Mouse (Mus musculus): Measurements from ENCODE around the gene Uap1l1.

The Uap1l1 gene

DNA sequence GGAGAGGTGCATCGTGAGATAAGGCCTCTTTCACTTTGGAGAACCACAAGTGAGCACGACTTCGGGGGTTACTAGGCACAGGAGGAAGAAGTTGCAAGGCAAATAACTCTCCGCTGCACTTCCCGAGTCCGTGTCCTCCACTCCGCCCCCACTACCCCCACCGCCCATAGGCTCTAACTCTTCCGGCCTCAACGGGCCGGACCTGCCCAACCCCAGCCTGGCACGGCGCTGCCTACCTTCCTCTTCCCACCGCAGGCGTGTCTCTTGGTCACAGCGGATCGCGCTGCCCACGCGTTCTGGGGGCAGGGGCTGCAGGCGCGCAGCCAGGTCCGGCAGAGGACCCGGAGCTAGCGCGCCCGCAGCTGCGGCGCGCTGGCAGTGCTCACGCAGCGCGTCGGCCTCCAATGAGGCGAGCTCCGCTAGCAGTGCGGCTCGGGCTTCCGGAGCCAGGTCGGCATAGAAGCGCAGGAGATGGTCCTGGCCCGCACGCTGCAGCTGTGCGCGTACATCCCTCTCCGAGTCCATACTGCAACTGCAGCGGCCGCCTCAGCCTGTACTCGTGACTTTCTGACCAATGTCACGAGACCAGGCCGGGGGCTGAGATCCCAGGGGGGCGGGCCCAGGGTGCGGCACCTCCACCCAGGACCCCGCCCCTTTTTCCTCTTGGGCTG lies at the start of gene Uap1l1:
Uap1l1 (minus strand) TSS at position 592 of the 671 bp plus-strand sequence.
- peak; percentile 97 for DNase-seq (ENCODE audit: low read depth)

DNA sequence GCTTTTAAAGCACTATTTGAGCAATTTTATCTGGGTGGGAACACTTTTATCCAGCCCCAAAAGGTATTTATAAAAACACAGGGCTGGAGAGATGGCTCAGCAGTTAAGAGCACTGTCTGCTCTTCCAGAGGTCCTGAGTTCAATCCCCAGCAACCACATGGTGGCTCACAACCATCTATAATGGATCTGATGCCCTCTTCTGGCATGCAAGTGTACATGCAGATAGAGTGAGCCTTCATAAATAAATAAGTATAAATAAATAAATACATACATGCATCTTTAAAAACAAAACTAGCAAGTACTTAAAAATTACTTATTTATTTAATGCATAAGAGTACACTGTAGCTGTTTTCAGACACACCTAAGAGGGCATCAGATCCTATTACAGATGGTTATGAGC lies 48.0 kb upstream of the Uap1l1 start:
- peak; percentile 30 for DNase-seq (ENCODE audit: low read depth)

DNA sequence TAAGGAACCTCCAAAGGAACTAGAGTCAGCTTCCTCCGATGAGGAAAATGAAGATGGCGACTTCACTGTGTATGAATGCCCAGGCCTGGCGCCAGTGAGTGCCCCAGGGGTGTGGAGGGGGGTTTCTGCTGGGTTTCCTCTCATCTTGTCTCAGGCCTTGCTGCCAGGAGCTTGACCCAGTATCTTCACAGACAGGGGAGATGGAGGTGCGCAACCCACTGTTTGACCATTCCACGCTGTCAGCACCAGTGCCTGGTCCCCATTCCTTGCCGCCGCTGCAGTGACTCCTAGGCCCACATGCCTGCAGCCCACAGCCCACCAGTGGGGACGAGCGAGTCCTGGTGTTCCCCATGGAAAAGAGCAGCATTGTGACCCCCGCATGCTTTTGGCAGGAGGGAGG lies 43.4 kb upstream of the Uap1l1 start:
- no peak for DNase-seq (ENCODE audit: low read depth)

DNA sequence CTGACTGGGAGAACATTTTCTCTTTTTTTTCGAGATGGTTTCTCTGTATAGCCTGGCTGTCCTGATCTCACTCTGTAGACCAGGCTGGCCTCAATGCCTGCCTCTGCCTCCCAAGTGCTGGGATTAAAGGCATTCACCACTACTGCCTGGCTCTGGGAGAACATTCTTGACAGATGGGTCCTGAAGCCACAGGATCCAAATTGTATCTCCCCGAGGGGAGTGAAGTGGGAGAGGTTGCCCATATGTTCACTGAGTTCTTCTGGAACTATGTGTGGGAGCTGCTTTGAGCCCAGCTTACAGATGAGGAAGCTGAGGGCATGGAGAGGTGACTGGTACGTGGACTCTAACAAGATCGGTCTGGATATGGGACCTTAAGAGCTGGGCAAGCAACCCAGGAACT lies 38.5 kb upstream of the Uap1l1 start:
- no peak for DNase-seq (ENCODE audit: low read depth)

DNA sequence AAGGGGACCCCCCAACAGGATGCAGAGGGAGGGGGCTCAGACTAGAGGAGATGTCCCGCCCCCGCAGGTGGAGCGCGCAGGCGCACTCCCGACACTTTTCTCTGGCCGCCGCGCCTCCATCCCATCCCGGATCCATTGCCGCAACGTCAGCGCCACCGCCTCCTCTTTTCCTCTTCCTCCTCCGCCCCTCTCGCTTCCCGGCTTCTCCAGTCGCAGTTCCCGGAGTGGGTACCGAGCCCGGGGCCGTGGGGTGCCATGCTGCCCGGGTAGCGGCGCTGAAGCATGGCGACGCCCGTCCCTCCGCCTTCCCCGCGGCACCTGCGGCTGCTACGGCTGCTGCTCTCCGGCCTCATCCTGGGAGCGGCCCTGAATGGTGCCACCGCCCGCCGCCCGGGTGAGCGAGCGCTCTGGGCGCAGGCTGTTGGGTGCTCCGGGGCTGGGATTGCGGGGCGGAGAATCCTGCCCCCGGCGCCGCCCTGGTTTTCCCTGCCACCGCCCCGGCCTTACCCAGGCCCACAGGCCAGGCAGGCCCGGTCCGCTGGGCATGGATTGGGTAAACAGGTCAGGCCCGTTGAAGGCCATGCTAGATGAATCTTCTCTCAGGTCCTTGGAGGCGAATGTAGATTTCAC lies 37.6 kb upstream of the Uap1l1 start:
- DNase-seq (ENCODE audit: low read depth), result peak; percentile 88

DNA sequence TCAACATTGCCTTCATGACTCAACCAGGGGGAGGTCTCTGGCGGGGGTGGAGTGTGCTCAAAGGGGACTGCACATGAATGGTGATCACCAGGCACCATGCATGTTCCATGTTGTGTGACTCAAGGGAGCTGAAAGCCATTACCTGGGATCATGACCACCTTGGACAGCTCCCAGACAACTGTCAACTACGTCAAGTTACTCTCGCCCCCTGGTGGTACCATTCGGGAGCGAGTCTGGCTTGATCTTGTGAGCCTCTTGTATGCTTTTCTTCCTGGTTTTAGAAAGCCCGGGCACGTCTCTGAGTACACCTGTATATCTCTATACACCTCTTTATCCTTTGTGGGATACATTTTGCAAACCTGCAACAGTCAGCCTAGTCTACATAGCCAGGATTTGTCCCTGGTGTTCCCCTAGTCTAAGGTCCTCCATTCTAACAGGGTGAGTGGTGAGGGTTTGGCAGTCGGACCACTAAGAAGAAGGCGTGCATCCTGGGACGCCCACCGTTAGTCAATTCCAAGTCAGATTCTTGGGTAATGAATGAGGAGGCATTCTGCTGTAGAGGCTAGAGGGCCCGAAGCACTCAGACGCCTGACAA lies 37.0 kb upstream of the Uap1l1 start:
- DNase-seq (ENCODE audit: low read depth), result peak; percentile 97

DNA sequence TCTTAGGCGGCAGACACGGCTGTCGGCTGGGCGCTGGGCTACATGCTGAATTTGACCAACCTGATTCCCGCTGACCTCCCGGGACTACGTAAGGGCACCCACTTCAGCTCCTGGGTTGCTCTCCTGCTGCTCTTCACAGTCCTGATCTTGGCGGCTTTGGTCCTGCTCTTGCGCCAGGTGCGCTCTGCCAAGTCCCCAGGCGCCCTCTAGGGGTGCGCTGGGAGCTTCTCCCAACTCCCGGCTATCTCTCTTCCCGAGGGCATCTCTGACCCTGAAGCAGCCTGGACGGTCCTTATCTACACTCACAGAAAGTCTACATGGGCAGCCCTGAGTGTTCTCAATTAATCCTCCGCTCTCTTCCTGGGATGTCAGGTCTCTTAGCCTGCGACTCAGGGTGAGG lies 35.3 kb upstream of the Uap1l1 start:
- peak; percentile 68 for DNase-seq (ENCODE audit: low read depth)

DNA sequence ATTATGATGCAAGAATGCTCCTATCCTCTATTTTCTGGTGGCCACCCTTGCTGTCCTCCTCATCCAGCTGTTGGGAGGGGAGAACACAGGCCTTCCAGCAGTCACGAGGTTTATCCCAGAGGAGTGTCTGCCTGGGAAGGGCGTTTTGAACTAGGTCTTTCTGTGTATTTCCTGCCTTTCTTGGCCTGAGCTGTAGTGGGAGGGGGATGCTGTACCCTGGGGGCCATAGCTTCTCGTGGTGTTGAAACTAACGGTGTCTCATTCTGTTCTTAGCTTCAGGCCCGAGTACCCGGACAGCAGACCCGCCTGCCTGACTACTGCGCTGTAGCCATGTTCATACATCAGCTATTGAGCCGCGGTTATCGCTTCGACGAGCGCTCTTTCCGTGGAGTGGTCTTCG lies 34.8 kb upstream of the Uap1l1 start:
- DNase-seq (ENCODE audit: low read depth), result no peak

DNA sequence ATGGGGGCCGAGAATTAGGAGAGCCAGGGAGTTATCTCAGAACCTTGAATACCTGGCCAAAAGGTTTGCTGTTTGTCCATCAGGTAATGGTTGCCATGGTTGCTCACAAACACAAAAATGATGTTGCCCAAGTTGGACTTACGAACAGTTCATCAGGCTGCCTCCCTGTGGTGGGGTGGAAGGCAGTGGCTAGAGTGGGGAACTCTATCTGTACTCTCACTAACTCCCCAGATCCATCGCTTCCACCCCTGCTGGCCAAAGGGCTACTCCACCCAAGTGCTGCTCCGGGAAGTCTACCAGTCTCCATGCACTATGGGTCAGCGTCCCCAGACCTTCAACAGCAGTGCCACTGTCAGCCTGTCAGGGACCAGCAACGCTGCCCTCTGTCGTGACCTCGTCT lies 33.6 kb upstream of the Uap1l1 start, which contains the start of gene Npdc1:
Npdc1 (plus strand) TSS at position 301 of the 400 bp plus-strand sequence.
- no peak for DNase-seq (ENCODE audit: low read depth)

DNA sequence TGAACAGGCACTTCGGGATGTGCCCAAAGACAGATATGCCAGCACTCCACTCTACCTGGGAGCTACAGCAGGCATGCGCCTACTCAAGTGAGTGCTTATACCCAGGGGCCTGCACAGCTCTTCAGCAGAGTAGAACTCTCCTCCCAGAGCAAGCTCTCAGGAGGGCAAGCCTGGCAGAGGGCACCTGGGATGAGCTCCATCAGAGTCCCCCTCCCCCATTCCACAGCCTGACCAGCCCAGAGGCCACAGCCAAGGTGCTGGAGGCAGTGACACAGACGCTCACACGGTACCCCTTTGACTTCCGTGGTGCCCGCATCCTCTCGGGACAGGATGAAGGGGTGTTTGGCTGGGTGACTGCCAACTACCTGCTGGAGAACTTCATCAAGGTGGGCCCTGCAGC lies 32.6 kb upstream of the Uap1l1 start:
- DNase-seq (ENCODE audit: low read depth), result no peak

DNA sequence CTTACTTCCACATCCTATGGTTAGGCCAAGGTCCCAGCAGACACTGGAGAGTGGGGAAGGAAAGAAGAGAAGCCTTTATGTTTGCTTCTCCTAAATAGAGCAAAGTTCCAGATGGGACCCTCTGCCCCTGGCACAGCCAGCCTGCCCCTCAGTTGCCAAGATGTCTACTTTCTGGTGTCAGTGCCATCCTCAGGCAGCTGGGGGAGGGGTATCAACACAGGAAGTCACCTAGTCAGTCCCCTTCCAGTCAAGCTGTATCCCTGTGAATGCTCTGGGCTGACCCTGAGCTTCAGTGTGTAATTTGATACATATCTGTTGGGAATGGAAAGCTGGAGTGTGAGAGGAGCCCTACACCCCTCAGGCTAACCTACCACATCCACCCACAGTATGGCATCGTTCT lies 31.5 kb upstream of the Uap1l1 start:
- no peak for DNase-seq (ENCODE audit: low read depth)

DNA sequence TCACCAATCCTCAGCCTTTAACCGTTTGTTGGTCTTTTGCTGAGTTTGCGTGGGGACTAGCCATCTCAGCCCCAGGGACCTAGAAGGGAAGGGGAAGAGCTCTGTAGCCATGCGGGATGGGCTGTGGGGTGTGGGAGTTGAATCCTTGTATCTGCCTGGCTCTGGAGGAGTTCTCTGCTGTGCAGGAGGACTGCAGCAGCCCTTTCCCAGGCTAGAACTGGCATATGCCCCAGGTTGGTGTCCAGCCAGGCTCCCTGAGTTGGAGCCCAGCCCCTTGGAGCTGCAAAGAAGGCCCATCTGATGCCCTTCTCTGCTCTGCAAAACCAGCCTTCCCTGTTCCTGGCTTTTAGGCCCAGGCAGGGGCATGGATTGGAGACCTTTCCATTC lies 31.1 kb upstream of the Uap1l1 start:
- peak; percentile 44 for DNase-seq (ENCODE audit: low read depth)

DNA sequence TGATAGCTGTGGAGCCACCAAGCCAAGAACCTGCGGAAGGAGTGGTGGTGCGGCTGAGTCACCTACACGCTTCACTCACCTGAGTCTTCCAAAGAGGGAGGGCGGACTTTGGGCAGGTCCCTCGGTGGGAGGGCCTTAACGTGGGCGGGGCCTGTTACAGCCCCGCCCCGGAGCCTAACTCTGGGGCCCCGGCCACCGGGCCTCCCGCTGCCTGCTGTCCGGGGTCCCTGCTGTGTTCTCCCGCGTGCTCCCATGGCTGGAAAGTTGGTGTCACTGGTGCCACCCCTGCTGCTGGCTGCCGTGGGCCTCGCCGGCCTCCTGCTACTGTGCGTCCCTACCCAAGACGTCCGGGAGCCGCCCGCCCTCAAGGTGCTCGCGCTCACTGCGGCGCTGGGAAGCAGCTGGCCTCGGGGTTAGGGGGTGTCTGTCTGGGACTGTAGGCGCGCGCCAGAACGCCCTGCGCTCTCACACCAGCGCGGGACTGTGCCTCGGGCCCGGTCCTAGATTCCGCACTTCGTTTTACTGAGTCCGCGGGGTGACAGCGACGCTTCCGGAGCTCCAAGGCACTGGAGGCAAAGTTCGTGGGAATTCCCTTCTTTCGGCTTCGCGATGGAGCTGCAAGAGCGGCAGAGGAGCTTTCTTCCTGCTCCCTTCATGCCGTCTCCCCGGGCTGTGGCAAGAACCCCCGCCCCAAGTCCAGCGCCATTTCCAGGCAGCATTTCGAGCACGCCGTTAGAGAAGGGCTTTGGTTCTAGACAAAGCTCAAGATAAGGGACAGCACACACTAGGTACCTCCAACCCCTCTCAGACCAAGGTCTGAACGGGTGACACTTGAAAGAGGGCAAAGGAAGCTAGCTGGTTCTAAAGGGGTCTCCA lies 30.5 kb upstream of the Uap1l1 start, which contains the start of gene Entpd2:
Entpd2 (plus strand) TSS at position 154 of the 876 bp plus-strand sequence.
- no peak for DNase-seq (ENCODE audit: low read depth)

DNA sequence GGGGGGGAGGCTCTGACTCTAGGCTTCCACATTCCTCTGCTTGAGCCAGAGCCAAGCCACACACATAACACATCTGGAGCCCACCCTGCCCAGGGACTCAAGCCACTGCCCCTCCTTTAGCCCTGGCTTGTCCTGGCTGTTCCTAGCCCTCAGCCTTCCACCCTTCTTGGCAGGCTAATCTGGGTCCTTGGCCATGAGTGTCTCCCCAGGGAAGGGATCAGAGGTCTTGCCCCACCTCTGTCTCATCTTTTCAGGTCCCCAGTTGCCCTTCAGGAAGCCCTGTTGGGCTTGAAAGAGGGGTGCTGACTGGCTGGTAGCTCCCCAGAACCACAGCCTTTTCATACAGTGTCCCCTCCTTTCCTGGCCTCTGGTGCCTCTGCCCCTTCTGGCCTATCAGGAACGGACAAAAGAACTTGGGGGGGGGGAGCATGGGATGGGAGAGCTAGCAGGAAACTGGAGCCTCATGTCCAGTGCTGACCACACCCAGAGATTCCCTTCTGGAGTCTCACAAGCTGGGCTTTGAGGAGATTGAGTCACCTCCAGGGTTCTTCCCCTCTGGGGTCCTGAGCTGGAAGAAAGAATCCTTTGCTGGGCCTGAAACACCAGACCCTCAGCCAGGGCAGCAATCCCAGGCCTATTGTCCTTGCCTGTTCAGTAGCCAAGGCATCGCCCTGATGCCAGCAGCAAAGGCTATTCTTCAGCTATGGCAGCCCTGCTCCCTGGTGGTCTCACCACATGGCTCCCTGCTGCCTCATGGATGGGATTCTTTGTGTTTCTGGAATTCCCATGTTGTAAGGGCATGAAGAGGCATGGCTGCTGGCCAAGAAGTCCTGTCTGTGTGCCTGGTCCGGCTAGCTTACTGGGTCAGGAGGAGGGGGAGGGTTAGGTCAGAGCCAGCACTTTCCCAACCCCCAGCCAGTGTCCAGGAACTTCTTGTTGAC lies 29.1 kb upstream of the Uap1l1 start:
- peak; percentile 71 for DNase-seq (ENCODE audit: low read depth)

DNA sequence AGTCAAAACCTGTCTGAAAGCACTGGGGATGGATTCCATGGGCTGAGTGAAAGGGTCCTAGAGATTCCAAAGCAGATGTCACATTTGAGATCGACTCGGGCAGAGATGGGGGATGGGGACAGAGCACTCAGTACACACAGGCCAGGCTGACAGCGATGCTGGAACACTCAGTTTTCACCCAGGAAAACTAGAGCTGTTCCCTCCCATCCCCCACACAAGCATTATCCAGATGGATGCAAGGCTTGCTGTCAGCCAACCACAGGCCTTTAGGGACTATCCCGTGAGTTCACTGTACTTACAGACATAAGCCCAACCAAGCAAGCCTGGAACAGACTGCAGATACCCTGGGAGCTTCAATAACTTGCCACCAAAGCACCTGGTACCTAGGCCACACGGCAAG lies 25.8 kb upstream of the Uap1l1 start:
- peak; percentile 50 for DNase-seq (ENCODE audit: low read depth)

DNA sequence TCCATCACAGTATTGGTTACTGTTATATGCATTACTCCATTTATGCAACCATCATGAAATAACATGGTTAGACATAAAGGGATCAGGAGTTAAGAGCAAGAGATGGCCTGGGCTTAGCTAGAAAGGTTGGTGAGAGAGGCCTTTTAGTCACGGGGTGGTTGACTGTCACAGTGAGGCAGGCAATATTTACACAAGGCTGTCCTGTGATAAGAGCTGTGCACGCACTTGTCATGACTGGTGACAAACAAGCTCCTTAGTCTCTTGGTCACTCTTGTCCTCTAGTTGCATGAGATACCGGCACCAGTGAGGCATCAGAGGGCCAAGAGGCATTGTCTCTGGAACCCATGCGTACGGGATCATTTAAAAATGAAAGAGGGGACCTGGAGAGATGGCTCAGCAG lies 19.0 kb upstream of the Uap1l1 start:
- no peak for DNase-seq (ENCODE audit: low read depth)

DNA sequence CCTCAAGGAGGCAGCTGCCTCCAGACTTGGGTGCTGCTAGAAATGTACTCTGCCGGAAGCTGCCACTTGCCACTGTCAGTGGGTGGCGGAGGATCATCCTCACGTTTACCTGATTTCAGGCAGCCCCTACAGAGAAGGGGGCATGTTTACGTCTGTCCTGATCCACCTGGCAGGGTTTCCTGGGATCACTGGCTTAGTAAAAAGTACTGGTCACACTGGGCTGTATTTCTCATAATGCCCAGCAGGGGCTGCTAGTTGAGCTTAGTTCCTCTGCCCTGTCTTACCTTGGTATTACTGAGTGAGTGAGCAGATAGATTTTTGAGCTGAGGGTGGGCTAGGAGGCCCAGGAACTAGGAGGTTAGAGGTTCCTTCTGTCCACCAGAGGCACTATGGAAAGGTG lies 11.1 kb upstream of the Uap1l1 start:
- peak; percentile 83 for DNase-seq (ENCODE audit: low read depth)

DNA sequence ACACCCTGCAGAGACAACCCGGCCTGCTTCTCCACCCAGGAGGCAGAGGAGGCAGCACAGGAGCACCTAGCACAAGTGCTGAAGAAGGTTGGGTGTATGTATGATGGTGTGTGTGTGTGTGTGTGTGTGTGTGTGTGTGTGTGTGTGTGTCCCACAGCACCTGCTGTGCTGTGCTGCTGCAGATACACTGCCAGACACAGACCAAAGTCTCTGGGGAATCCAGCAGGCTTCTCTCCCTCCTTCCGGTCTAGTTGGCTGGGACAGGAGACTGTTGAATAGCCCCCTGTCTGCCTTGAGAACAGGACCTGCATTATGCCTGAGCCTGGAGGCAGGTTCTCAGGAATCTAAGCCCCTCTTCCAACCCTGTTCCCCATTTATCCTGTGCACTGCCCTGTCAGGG lies 7.9 kb upstream of the Uap1l1 start:
- no peak for DNase-seq (ENCODE audit: low read depth)

DNA sequence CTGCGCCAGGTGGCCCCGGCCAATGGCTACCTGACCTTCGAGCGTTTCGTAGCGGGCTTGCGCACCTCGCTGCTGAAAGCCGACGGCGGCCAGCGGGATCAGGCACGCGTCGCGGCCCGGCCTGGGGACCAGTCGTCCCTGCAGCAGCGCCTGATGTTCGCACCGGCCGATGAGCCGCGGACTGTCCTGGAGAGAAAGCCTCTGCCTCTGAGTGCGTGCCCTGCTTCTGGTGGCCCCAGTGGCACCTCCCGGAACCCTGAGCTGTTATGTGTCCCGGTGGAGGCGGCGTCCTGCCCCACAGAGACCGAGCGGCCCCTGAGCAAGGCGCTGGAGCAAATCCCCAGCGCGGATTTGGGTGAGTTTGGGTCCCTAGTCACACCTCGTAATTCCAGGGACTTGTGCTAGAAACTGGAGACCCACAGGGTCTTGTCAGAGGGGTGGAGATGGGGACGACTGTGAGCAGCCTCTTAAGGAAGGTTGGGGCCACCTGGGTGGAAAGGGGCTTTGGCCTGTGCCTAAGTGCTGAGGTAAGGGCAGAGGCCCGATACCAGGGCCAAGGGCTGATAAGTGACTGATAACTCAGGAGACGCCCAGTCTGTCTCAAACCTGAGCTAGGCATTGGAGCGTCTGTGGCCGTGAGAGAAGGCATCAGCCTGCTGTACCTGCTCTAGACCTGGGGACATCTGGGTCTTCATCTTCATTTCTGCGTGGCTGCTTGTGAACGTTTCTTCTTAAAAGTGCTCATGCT lies 7.3 kb upstream of the Uap1l1 start:
- DNase-seq (ENCODE audit: low read depth), result no peak

DNA sequence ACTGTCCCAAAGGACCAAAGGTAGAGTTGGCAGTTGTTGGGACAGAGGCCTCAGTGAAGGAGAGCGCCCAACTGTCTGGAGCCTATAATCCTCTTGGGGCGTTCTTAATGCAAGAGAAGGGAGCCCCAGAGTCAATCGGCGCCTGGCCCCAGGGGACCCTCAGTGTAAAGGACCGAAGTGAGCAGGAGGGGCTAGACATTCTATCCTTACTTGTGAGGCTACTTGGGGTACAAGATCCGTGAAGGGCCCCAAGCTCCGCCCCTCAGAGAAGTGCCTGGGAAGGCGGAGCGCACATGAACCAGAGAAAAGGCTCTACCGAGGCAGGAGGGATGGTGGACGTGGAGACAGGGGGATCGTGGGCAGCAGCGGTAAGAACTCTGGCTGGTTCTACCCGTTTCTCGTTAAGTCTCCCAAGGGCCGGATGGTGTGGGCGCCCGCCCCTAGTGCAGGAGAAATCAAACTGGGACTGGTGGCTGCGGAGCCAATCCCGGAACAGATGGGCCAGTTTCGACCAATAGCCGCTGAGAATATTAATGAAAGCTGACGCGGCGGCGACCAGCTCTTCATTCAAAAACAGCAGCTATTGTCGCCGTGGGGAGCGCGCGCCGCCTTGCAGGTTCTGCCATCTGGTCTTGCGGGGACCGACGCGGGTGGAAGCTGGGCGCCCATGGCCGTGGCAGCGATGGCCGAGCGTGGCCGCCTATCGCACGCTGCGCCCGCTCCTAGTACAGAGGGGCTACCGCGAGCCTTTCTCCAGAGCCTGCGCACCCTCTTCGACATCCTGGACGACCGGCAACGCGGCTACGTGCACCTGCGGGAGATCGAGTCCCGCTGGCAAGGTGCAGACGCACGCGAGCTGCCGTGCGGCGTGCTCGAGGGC lies 6.5 kb upstream of the Uap1l1 start, which contains the start of gene Sapcd2:
Sapcd2 (plus strand) TSS at position 558 of the 880 bp plus-strand sequence.
- peak; percentile 91 for DNase-seq (ENCODE audit: low read depth)
